Mouse (Mus musculus): ENCODE data around the gene Msrb3. TPM values are rescaled to one million over a fixed set of nuclear protein-coding genes. Genes with fewer than 3 reads are reported as not detected.

Gene Msrb3
- polyA plus RNA-seq, 1 experiment from 2014 or later = 9.2 TPM

GRCm38 (mm10) chr10:120767418-120767817 is 131.5 kb downstream of the Msrb3 start:
- Histone ChIP-seq H3K27me3 (ENCODE audit: control insufficient read depth, insufficient read depth, low read length) (no peaks in the 10 kb centered on the region), H3K36me3 (ENCODE audit: control insufficient read depth, insufficient read depth, low read length) (no peaks in the 10 kb centered on the region), H3K4me1 (replicated peaks; ENCODE audit: control insufficient read depth, insufficient read depth, low read length) (peaks cover 3% of the 10 kb centered on the region; the same call in 1 of the 2 replicates), H3K9ac (ENCODE audit: low read depth, low read length) (no peak overlapping the region), H3K27ac (ENCODE audit: low read depth, low read length) (no peak overlapping the region), H3K4me2 (replicated peaks; ENCODE audit: low read depth, low read length) (no peak overlapping the region), H3K9me3 (ENCODE audit: control insufficient read depth, low read length) (no peaks in the 10 kb centered on the region), H3K4me3 (ENCODE audit: low read depth, low read length) (no peak overlapping the region)
- 93% methylated on average over 3 of the region's 3 CpGs for WGBS
- DNase-seq (ENCODE audit: low spot score) = no peak
- ATAC-seq (ENCODE audit: low FRiP score) = no peak

GRCm38 (mm10) chr10:120765398-120765797 is 133.5 kb downstream of the Msrb3 start:
- H3K27ac ChIP-seq (ENCODE audit: low read depth, low read length) = no peak overlapping the region
- H3K36me3 ChIP-seq (ENCODE audit: control insufficient read depth, insufficient read depth, low read length) = no peaks in the 10 kb centered on the region
- 89% methylated on average over 11 of the region's 11 CpGs for WGBS
- DNase-seq (ENCODE audit: low spot score) (no peak), ATAC-seq (ENCODE audit: low FRiP score) (no peak)
- H3K4me2 ChIP-seq (replicated peaks; ENCODE audit: low read depth, low read length) = no peak overlapping the region
- no peaks in the 10 kb centered on the region for H3K27me3 ChIP-seq (ENCODE audit: control insufficient read depth, insufficient read depth, low read length)
- H3K4me3 ChIP-seq (ENCODE audit: low read depth, low read length) = no peak overlapping the region
- H3K9ac ChIP-seq (ENCODE audit: low read depth, low read length) = no peak overlapping the region
- no peaks in the 10 kb centered on the region for H3K9me3 ChIP-seq (ENCODE audit: control insufficient read depth, low read length)
- H3K4me1 ChIP-seq (replicated peaks; ENCODE audit: control insufficient read depth, insufficient read depth, low read length) = peaks cover 3% of the 10 kb centered on the region; the same call in 1 of the 2 replicates

- DNase-seq (ENCODE audit: low spot score) (peak; percentile 49), ATAC-seq (ENCODE audit: low FRiP score) (peak; percentile 74)
- Histone ChIP-seq H3K9me3 (ENCODE audit: control insufficient read depth, low read length) (no peaks in the 10 kb centered on the region), H3K4me1 (replicated peaks; ENCODE audit: control insufficient read depth, insufficient read depth, low read length) (peaks cover 3% of the 10 kb centered on the region; the same call in 1 of the 2 replicates), H3K36me3 (ENCODE audit: control insufficient read depth, insufficient read depth, low read length) (no peaks in the 10 kb centered on the region), H3K4me3 (ENCODE audit: low read depth, low read length) (no peak overlapping the region), H3K4me2 (replicated peaks; ENCODE audit: low read depth, low read length) (no peak overlapping the region), H3K27ac (ENCODE audit: low read depth, low read length) (no peak overlapping the region), H3K27me3 (ENCODE audit: control insufficient read depth, insufficient read depth, low read length) (no peaks in the 10 kb centered on the region), H3K9ac (ENCODE audit: low read depth, low read length) (no peak overlapping the region)
- WGBS = 58% methylated on average over 13 of the region's 13 CpGs
Measured at GRCm38 (mm10) chr10:120763656-120764466, 135.0 kb downstream of the Msrb3 start.

- no peak overlapping the region for H3K4me2 ChIP-seq (replicated peaks; ENCODE audit: low read depth, low read length)
- no peak for DNase-seq (ENCODE audit: low spot score)
- peaks cover 3% of the 10 kb centered on the region; the same call in 1 of the 2 replicates for H3K4me1 ChIP-seq (replicated peaks; ENCODE audit: control insufficient read depth, insufficient read depth, low read length)
- no peaks in the 10 kb centered on the region for H3K36me3 ChIP-seq (ENCODE audit: control insufficient read depth, insufficient read depth, low read length)
- WGBS = 76% methylated on average over 12 of the region's 12 CpGs
- H3K27ac ChIP-seq (ENCODE audit: low read depth, low read length) = no peak overlapping the region
- no peaks in the 10 kb centered on the region for H3K27me3 ChIP-seq (ENCODE audit: control insufficient read depth, insufficient read depth, low read length)
- H3K4me3 ChIP-seq (ENCODE audit: low read depth, low read length) = no peak overlapping the region
- H3K9me3 ChIP-seq (ENCODE audit: control insufficient read depth, low read length) = no peaks in the 10 kb centered on the region
- no peak overlapping the region for H3K9ac ChIP-seq (ENCODE audit: low read depth, low read length)
- no peak for ATAC-seq (ENCODE audit: low FRiP score)
Measured at GRCm38 (mm10) chr10:120762958-120763357, 135.9 kb downstream of the Msrb3 start.

GRCm38 (mm10) chr10:120760679-120761078 is 138.2 kb downstream of the Msrb3 start:
- Histone ChIP-seq H3K9me3 (ENCODE audit: control insufficient read depth, low read length) (no peaks in the 10 kb centered on the region), H3K36me3 (ENCODE audit: control insufficient read depth, insufficient read depth, low read length) (no peaks in the 10 kb centered on the region), H3K4me3 (ENCODE audit: low read depth, low read length) (no peak overlapping the region), H3K27ac (ENCODE audit: low read depth, low read length) (no peak overlapping the region), H3K4me1 (replicated peaks; ENCODE audit: control insufficient read depth, insufficient read depth, low read length) (peaks cover 3% of the 10 kb centered on the region; the same call in 1 of the 2 replicates), H3K4me2 (replicated peaks; ENCODE audit: low read depth, low read length) (no peak overlapping the region), H3K9ac (ENCODE audit: low read depth, low read length) (no peak overlapping the region), H3K27me3 (ENCODE audit: control insufficient read depth, insufficient read depth, low read length) (no peaks in the 10 kb centered on the region)
- WGBS = 92% methylated on average over 12 of the region's 12 CpGs
- ATAC-seq (ENCODE audit: low FRiP score) (no peak), DNase-seq (ENCODE audit: low spot score) (no peak)

- H3K9ac ChIP-seq (ENCODE audit: low read depth, low read length) = no peak overlapping the region
- H3K4me3 ChIP-seq (ENCODE audit: low read depth, low read length) = no peak overlapping the region
- H3K27ac ChIP-seq (ENCODE audit: low read depth, low read length) = no peak overlapping the region
- H3K9me3 ChIP-seq (ENCODE audit: control insufficient read depth, low read length) = no peaks in the 10 kb centered on the region
- no peaks in the 10 kb centered on the region for H3K27me3 ChIP-seq (ENCODE audit: control insufficient read depth, insufficient read depth, low read length)
- 90% methylated on average over 6 of the region's 6 CpGs for WGBS
- peaks cover 3% of the 10 kb centered on the region; the same call in 1 of the 2 replicates for H3K4me1 ChIP-seq (replicated peaks; ENCODE audit: control insufficient read depth, insufficient read depth, low read length)
- no peak overlapping the region for H3K4me2 ChIP-seq (replicated peaks; ENCODE audit: low read depth, low read length)
- ATAC-seq (ENCODE audit: low FRiP score) (no peak), DNase-seq (ENCODE audit: low spot score) (no peak)
- no peaks in the 10 kb centered on the region for H3K36me3 ChIP-seq (ENCODE audit: control insufficient read depth, insufficient read depth, low read length)
Measured at GRCm38 (mm10) chr10:120759883-120760282, 139.0 kb downstream of the Msrb3 start.

- Histone ChIP-seq H3K27me3 (ENCODE audit: control insufficient read depth, insufficient read depth, low read length) (no peaks in the 10 kb centered on the region), H3K4me3 (ENCODE audit: low read depth, low read length) (no peak overlapping the region), H3K4me1 (replicated peaks; ENCODE audit: control insufficient read depth, insufficient read depth, low read length) (no peaks in the 10 kb centered on the region), H3K4me2 (replicated peaks; ENCODE audit: low read depth, low read length) (no peak overlapping the region), H3K9ac (ENCODE audit: low read depth, low read length) (no peak overlapping the region), H3K27ac (ENCODE audit: low read depth, low read length) (no peak overlapping the region), H3K9me3 (ENCODE audit: control insufficient read depth, low read length) (no peaks in the 10 kb centered on the region), H3K36me3 (ENCODE audit: control insufficient read depth, insufficient read depth, low read length) (no peaks in the 10 kb centered on the region)
- DNase-seq (ENCODE audit: low spot score) (no peak), ATAC-seq (ENCODE audit: low FRiP score) (no peak)
- 95% methylated on average over 5 of the region's 5 CpGs for WGBS
Measured at GRCm38 (mm10) chr10:120752454-120752853, 146.4 kb downstream of the Msrb3 start.

GRCm38 (mm10) chr10:120751821-120752261 is 147.1 kb downstream of the Msrb3 start:
- no peak for ATAC-seq (ENCODE audit: low FRiP score)
- Histone ChIP-seq H3K4me2 (replicated peaks; ENCODE audit: low read depth, low read length) (no peak overlapping the region), H3K4me3 (ENCODE audit: low read depth, low read length) (no peak overlapping the region), H3K4me1 (replicated peaks; ENCODE audit: control insufficient read depth, insufficient read depth, low read length) (no peaks in the 10 kb centered on the region), H3K27me3 (ENCODE audit: control insufficient read depth, insufficient read depth, low read length) (no peaks in the 10 kb centered on the region), H3K27ac (ENCODE audit: low read depth, low read length) (no peak overlapping the region), H3K36me3 (ENCODE audit: control insufficient read depth, insufficient read depth, low read length) (no peaks in the 10 kb centered on the region), H3K9ac (ENCODE audit: low read depth, low read length) (no peak overlapping the region), H3K9me3 (ENCODE audit: control insufficient read depth, low read length) (no peaks in the 10 kb centered on the region)
- 73% methylated on average over 11 of the region's 11 CpGs for WGBS
- no peak for DNase-seq (ENCODE audit: low spot score)

- H3K4me3 ChIP-seq (ENCODE audit: low read depth, low read length) = no peak overlapping the region
- H3K9ac ChIP-seq (ENCODE audit: low read depth, low read length) = no peak overlapping the region
- ATAC-seq (ENCODE audit: low FRiP score) = no peak
- H3K4me1 ChIP-seq (replicated peaks; ENCODE audit: control insufficient read depth, insufficient read depth, low read length) = no peaks in the 10 kb centered on the region
- no peak for DNase-seq (ENCODE audit: low spot score)
- no peaks in the 10 kb centered on the region for H3K36me3 ChIP-seq (ENCODE audit: control insufficient read depth, insufficient read depth, low read length)
- no peak overlapping the region for H3K4me2 ChIP-seq (replicated peaks; ENCODE audit: low read depth, low read length)
- no peak overlapping the region for H3K27ac ChIP-seq (ENCODE audit: low read depth, low read length)
- H3K27me3 ChIP-seq (ENCODE audit: control insufficient read depth, insufficient read depth, low read length) = no peaks in the 10 kb centered on the region
- H3K9me3 ChIP-seq (ENCODE audit: control insufficient read depth, low read length) = no peaks in the 10 kb centered on the region
- WGBS = 77% methylated on average over 11 of the region's 11 CpGs
Measured at GRCm38 (mm10) chr10:120751295-120751722, 147.6 kb downstream of the Msrb3 start.

Measured in hindbrain, embryonic 11.5 days (tissue).